Mouse (Mus musculus) cerebellum, adult 2 months (tissue): ENCODE measurements around the gene Fndc3b.

Experiments
- CTCF ChIP-seq: fragments of 200-500 bp; IDR thresholded peaks from 2 replicates; pipeline ENCODE4 v1.5.1; 2011; ENCODE audit warnings: low read depth, mild to moderate bottlenecking, control low read depth, low read length, moderate library complexity, borderline replicate concordance; ENCODE audit not compliant: insufficient read depth
- POLR2A ChIP-seq: fragments of 200-500 bp; IDR thresholded peaks from 2 replicates; pipeline ENCODE4 v1.6.1; 2011; ENCODE audit warnings: low read length, control low read depth, borderline replicate concordance; ENCODE audit not compliant: insufficient read depth

DNA sequence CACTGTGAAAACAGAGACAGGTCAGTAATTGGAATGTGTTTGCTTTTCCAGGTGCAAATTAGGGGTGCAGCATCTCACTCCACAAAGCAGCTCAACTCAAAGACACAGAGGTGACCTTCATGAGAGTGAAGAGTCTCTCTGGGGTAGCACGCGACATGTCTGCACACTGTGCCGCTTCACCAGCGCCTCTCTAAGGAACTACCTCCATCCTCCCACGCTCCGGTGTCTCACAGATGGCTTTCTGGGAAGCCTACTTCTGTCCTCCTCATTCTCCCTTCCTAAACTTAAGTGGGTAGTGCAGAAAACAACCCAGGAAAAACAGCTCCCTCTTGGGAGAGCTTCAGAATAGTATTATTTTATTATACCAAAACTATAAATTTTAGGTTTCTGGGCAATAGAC lies 12.4 kb downstream of the Fndc3b start:
- TF ChIP-seq POLR2A (no peak), CTCF (no peak)
